Mouse (Mus musculus) cerebellum, postnatal 10 days (tissue): Measurements from ENCODE around the gene Bcar3.
"Not testable (repeated sequence)": the region's sequence is repeated elsewhere in the genome, so short reads cannot be mapped to it uniquely, and the experiment has no call there.

Experiments
- DNase-seq, 2 experiments: peaks; one replicate each; pipeline ENCODE4 v3.0.0; 2021; ENCODE audit warnings: mixed read lengths in 2 of 2

The Bcar3 gene

DNA sequence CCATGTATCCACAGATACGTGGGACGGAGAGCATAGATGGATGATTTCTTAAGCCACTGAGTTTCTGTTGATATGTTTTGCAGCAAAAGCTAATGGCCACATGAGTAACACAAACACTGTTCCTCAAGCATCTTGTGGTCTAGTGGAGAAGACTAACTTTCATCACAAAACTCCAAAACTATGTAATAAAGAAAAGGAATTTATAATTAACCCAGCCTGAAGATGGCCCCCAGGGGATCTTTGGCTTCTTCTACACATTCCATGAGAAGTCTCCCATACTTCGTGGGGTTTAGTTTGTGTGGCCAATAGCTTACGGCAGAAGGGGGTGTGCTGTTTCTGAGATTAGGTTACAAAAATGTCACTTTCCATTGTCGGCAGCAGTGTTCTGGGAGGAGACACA lies 92.5 kb downstream of the Bcar3 start:
- DNase-seq = no peak

DNA sequence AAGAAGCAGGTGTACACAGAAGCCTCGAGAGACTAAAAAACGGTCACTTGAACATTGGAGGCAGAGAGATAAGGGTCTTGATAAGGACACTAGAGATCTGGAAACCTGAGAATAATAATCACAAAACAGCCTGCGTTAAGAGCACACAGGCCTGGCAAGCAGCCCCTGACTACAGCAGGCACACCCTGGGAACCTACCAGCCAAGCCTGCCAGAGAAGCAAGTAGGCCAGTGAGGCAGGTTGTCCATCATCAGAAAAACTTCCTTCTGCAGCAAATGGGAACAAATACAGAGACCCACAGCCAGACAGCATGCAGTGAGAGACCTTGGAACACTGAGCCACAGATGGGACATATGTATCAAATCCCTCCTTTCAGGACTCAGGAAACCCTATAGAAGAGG lies 93.8 kb downstream of the Bcar3 start:
- DNase-seq = peak; percentile 70 to 76

DNA sequence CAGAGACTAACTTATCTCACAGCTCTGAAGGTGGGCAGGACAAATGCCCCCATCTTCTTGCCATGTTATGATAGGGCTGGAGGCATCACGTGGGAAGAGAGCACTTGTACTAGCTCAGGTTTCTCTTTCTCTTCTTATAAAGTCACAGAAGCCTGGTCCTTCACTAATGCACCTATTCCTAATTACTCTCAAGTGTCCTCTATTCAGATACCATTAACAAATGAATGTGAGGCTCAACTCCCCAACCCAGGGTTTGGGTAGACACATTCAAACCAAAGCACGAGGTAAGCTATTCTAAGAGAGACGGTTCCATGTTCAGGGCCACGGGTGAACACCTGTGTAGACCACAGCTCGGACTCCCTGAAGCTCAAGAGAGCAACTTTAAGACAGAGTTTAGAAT lies 96.0 kb downstream of the Bcar3 start:
- no peak for DNase-seq

GRCm38 (mm10) chr3:122391098-122391497 lies 97.2 kb downstream of the Bcar3 start:
- DNase-seq = no peak

GRCm38 (mm10) chr3:122391816-122392215 lies 97.9 kb downstream of the Bcar3 start:
- DNase-seq = no peak

GRCm38 (mm10) chr3:122393411-122393810 lies 99.5 kb downstream of the Bcar3 start:
- not testable (repeated sequence) for DNase-seq

GRCm38 (mm10) chr3:122393836-122394374 lies 100.0 kb downstream of the Bcar3 start:
- DNase-seq = no peak

- DNase-seq = no peak
Measured at GRCm38 (mm10) chr3:122396957-122397356, 103.0 kb downstream of the Bcar3 start.

DNA sequence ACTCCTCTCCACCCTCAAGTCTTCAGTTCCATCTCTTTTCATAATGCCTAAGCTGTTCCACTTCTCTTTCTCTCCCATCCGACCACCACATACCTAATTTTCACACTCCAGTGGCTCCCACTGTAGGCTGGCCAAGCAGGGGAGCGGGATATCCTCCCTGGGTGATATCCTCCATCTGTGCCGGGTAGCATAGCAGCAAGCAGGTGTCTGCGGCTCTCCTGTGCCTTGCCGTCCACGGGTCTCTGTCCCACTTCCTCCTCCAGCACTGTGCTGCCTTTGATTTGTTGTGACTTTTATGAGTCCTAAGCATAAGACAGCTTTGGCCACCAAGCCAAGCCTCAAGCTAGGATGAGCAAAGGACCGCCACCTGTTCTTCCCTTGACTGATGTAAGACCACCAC lies 103.5 kb downstream of the Bcar3 start:
- no peak for DNase-seq

DNA sequence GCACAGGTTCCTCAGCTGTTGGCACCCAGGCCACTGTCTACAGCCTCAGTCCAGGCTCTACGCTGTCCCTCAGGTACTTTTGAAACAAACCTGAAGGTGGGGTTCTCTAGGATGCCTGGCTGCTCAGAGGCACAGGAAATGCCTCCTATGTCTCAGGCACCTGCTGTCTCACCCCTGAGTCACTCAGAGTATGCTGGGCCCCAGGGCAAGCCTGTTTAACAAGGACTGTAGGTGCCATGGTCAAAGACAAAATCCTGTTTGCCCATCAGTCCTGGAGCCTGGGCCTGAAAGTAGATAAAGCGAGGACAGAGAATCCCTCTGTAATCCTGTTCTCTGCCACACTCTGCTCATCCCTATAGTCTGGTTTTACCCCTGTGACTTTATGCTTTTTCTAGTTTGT lies 107.1 kb downstream of the Bcar3 start:
- DNase-seq = no peak

- DNase-seq = no peak
Measured at GRCm38 (mm10) chr3:122402143-122402542, 108.2 kb downstream of the Bcar3 start.

GRCm38 (mm10) chr3:122403860-122404557 lies 110.1 kb downstream of the Bcar3 start:
- no peak for DNase-seq

DNA sequence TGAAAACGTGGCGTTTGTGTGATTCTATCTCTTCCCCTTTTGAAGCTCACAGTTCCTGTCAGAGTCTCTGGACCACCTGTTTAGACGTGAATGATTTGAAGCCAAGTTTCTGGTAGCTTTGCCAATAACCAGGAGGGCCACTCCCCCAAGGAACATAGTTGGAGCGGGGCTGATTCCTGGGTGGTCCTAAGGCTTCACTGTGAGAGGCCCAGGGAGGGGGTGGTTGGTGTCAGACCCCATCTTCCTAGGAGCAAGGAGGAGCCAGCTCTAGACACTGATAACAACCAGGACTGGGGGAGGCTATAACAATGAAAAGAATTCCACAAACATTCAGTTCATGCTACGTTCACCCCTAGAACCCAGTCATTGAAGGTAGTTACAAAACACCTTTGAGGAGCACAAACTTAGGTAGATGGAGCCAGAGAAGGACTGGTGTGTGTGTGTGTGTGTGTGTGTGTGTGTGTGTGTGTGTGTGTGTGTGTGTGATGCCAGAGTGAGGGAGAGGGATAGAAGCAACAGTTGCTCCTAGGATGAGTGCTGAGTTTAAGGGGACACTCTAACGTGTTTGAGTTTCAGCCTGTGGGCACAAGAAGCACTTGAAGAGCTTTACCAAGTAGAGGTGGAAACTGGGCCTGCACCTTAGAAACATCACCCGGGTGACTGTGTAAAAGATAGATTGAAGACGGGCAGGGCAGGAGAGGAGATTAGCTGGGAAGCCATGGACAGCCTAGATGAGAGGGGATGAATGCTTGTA lies 111.4 kb downstream of the Bcar3 start:
- no peak for DNase-seq

DNA sequence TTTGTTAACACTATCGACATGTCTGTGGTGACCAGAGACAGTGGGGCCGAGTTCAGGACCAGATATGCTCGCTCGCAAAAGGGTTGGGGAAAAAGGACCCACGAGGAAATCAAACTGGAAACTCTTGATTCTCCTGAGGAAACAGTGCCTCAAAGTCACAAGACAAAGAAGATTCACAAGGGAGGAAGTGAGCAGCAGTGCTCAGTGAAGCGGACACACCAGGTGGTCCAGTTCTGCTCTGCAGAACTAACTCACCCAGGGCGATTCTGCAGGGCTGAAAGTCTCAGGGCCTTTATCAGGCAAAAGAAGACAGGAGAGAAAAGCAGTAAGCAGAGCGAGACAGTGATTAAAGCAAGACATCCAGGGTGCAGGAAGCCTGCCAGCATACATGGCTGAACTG lies 112.5 kb downstream of the Bcar3 start:
- DNase-seq = peak in 1 of 2 experiments; percentile 19

DNA sequence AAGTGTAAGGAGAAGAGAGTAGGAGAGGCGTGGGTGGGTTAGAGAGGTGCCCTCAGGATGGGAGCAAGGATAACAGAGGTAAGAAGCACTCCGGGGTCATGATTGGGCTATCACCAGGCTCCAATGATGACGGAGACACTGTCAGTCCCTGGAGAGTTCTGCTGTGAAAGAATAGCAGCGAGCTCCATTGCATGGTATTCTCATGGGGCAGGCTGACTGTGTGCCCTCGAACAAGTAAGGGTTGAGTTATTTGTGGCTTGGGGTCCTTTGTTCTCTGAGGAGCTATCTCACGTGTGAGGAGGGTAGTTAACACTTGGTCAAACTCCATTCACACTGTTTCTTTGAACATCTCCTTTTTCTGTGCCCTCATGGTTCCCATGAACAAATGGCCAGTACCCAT lies 113.8 kb downstream of the Bcar3 start:
- DNase-seq = no peak

- no peak for DNase-seq
Measured at GRCm38 (mm10) chr3:122408798-122409311, 114.9 kb downstream of the Bcar3 start.

- no peak for DNase-seq
Measured at GRCm38 (mm10) chr3:122411590-122411989, 117.7 kb downstream of the Bcar3 start.

- peak; percentile 36 to 56 for DNase-seq
Measured at GRCm38 (mm10) chr3:122413729-122414561, 120.0 kb downstream of the Bcar3 start.

- no peak for DNase-seq
Measured at GRCm38 (mm10) chr3:122414868-122415267, 120.9 kb downstream of the Bcar3 start.

GRCm38 (mm10) chr3:122417466-122417865 lies 123.5 kb downstream of the Bcar3 start:
- DNase-seq = no peak

- no peak for DNase-seq
Measured at GRCm38 (mm10) chr3:122418564-122419274, 124.8 kb downstream of the Bcar3 start.
